Mouse (Mus musculus) hindbrain, embryonic 15.5 days (tissue): ENCODE measurements at regions not wholly inside any gene's neighbourhood (a gene's known extent, or its start where the extent isn't known, plus 50 kb on each side); places are given as distances from the start of the nearest gene placed in this dataset.

ENCODE experiments used
- ATAC-seq: fragments of 200-750 bp; cut with Nextera tagmentation; 2 replicates; pipeline ENCODE4 v1.8.0; 2017; ENCODE audit warnings: low read depth, moderate number of reproducible peaks, moderate TSS enrichment; ENCODE audit not compliant: low FRiP score
- H3K27ac ChIP-seq: fragments of 300-500 bp; sonication (generic); replicated peaks from 2 replicates; pipeline ENCODE4 v1.5.1; 2015; ENCODE audit warnings: mild to moderate bottlenecking, inconsistent platforms
- H3K27me3 ChIP-seq: fragments of 300-500 bp; sonication (generic); 2 replicates; pipeline ENCODE4 v1.6.1; 2015; ENCODE audit warnings: control low read depth, inconsistent platforms
- H3K36me3 ChIP-seq: fragments of 300-500 bp; sonication (generic); 2 replicates; pipeline ENCODE4 v1.6.1; 2015; ENCODE audit warnings: control low read depth, inconsistent platforms
- H3K4me1 ChIP-seq: fragments of 300-500 bp; sonication (generic); replicated peaks from 2 replicates; pipeline ENCODE4 v1.6.1; 2015; ENCODE audit warnings: control low read depth, inconsistent platforms
- H3K4me2 ChIP-seq: fragments of 300-500 bp; sonication (generic); 2 replicates; pipeline ENCODE4 v1.6.1; 2015; ENCODE audit warnings: moderate library complexity, mild to moderate bottlenecking, inconsistent platforms
- H3K4me3 ChIP-seq: fragments of 300-500 bp; sonication (generic); 2 replicates; pipeline ENCODE4 v1.5.1; 2015; ENCODE audit warnings: mild to moderate bottlenecking, inconsistent platforms
- H3K9ac ChIP-seq: fragments of 300-500 bp; sonication (generic); 2 replicates; pipeline ENCODE4 v1.6.1; 2015; ENCODE audit warnings: inconsistent platforms
- H3K9me3 ChIP-seq: fragments of 300-500 bp; sonication (generic); 2 replicates; pipeline ENCODE4 v1.6.1; 2016; ENCODE audit warnings: control low read depth, inconsistent platforms
- WGBS: fragments of 180-500 bp; shearing (Covaris S2); methylation state at CpG from one replicate; pipeline ENCODE4 v1.1.7; 2015; 5-methylcytosine and 5-hydroxymethylcytosine counted together

GRCm38 (mm10) chr17:7467638-7468037, 82.4 kb upstream of the Unc93a2 start:
- ATAC-seq, result peak; percentile 48; the same call in 1 of the 2 replicates
- Histone ChIP-seq H3K27ac (no peak overlapping the region), H3K9me3 (no peaks in the 10 kb centered on the region), H3K4me2 (no peak overlapping the region), H3K36me3 (no peaks in the 10 kb centered on the region), H3K4me1 (peaks cover 5% of the 10 kb centered on the region), H3K4me3 (no peak overlapping the region), H3K9ac (no peak overlapping the region), H3K27me3 (no peaks in the 10 kb centered on the region)
- 20% methylated on average over 3 of the region's 3 CpGs for WGBS

DNA sequence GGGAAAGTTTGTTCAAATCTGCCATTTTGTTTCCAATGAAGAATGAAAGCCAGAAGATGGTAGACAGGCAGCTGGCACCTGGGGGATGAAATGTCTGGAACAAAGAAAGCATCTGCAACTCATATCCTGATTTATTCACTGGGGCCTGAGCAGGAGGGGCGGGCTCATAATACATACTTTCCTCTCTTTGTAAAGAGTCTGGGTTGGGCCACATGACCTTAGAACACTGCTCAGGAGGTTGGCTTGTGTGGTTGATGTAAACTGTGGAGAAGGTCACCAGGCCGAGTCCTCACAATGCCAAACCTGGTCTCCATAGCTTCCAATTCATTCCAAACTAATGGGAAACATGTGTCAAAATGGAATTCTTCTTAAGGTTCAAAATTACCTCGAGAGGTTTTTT, 79.6 kb upstream of the Unc93a2 start:
- no peak for ATAC-seq
- no peaks in the 10 kb centered on the region for H3K9me3 ChIP-seq
- H3K9ac ChIP-seq, result no peak overlapping the region
- no peaks in the 10 kb centered on the region for H3K36me3 ChIP-seq
- no peak overlapping the region for H3K4me3 ChIP-seq
- WGBS, result 74% methylated on average over 3 of the region's 3 CpGs
- H3K4me1 ChIP-seq, result peaks cover 5% of the 10 kb centered on the region
- H3K27me3 ChIP-seq, result no peaks in the 10 kb centered on the region
- H3K27ac ChIP-seq, result no peak overlapping the region
- H3K4me2 ChIP-seq, result no peak overlapping the region

- Histone ChIP-seq H3K27ac (no peak overlapping the region), H3K4me2 (no peak overlapping the region), H3K4me1 (no peaks in the 10 kb centered on the region), H3K9ac (no peak overlapping the region), H3K36me3 (no peaks in the 10 kb centered on the region), H3K4me3 (no peak overlapping the region), H3K27me3 (no peaks in the 10 kb centered on the region), H3K9me3 (no peaks in the 10 kb centered on the region)
- ATAC-seq, result peak; percentile 71; the same call in 1 of the 2 replicates
- 15% methylated on average over 6 of the region's 6 CpGs for WGBS
These were observed 75.9 kb upstream of the Unc93a2 start for GRCm38 (mm10) chr17:7461164-7461563.

DNA sequence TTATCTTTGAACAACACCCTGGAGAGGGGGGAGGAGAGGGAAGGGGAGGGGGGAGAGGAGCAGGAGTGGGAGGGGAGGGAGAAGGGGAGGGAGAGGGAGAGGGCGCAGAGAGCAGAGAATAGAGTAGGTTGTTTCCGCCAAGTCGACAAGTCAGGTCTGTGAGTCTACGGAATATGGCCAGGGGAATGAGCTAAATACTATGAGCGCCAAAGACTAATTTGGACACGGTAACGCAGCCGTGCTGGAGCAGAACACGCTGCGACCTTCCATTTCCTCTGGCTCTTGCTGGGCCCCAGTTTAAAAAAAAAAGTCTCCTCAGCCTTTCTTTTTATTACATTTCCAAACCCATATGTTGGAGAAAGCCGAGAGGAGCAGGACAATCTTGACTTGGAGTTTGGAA, 71.7 kb upstream of the Unc93a2 start:
- Histone ChIP-seq H3K27ac (no peak overlapping the region), H3K36me3 (no peaks in the 10 kb centered on the region), H3K27me3 (no peaks in the 10 kb centered on the region), H3K9ac (no peak overlapping the region), H3K9me3 (no peaks in the 10 kb centered on the region), H3K4me1 (no peaks in the 10 kb centered on the region), H3K4me2 (no peak overlapping the region), H3K4me3 (no peak overlapping the region)
- WGBS, result 83% methylated on average over 11 of the region's 11 CpGs
- no peak for ATAC-seq

DNA sequence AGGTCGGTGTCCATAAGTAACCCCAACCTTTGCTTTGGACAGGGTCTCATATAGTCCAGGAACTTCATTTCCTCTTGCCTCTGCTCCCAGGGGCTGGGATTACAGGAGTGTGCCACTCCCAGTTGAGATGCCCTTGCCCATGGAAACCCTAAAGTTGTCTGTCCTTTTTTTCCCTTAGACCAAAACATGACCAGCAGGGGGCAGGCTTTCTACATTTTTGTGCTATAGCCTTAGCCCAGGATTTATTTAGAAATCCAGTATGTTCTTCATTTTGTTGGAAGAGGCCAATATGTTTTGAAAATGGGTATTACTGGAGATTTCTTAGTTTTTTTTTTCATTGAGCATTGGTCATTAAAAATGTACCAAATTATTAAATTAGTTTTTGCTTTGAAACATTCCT, 58.6 kb upstream of the Unc93a2 start:
- no peak overlapping the region for H3K9ac ChIP-seq
- no peaks in the 10 kb centered on the region for H3K27me3 ChIP-seq
- no peak overlapping the region for H3K4me3 ChIP-seq
- no peak overlapping the region for H3K27ac ChIP-seq
- H3K36me3 ChIP-seq, result no peaks in the 10 kb centered on the region
- no peak for ATAC-seq
- no peaks in the 10 kb centered on the region for H3K9me3 ChIP-seq
- H3K4me2 ChIP-seq, result no peak overlapping the region
- H3K4me1 ChIP-seq, result no peaks in the 10 kb centered on the region
- 77% methylated on average over 1 of the region's 1 CpGs for WGBS

- WGBS, result 74% methylated on average over 3 of the region's 3 CpGs
- no peak overlapping the region for H3K9ac ChIP-seq
These were observed 49.8 kb upstream of the Unc93a2 start for GRCm38 (mm10) chr17:7435075-7435474.

More at GRCm38 (mm10) chr17:7435075-7435474, 49.8 kb upstream of the Unc93a2 start:
- Histone ChIP-seq H3K4me1 (no peaks in the 10 kb centered on the region), H3K27me3 (no peaks in the 10 kb centered on the region), H3K36me3 (no peaks in the 10 kb centered on the region), H3K4me2 (no peak overlapping the region), H3K27ac (no peak overlapping the region), H3K9me3 (no peaks in the 10 kb centered on the region), H3K4me3 (no peak overlapping the region)
- ATAC-seq, result no peak
